Mouse (Mus musculus) ES-E14 (cell line): ENCODE results near the gene Scn2a.

ENCODE experiments used
- CHD2 ChIP-seq: IDR thresholded peaks from 2 replicates; pipeline ENCODE4 v1.6.1; 2014; ENCODE audit warnings: mild to moderate bottlenecking, low read depth, low read length, inconsistent platforms
- HCFC1 ChIP-seq: IDR thresholded peaks from 2 replicates; pipeline ENCODE4 v1.6.1; 2012; ENCODE audit warnings: low read length, inconsistent platforms, borderline replicate concordance; ENCODE audit not compliant: insufficient read depth
- MAFK ChIP-seq: IDR thresholded peaks from 2 replicates; pipeline ENCODE4 v1.6.1; 2014; ENCODE audit warnings: mild to moderate bottlenecking, low read depth, low read length, inconsistent platforms; ENCODE audit not compliant: insufficient read depth
- ZC3H11A ChIP-seq: IDR thresholded peaks from 2 replicates; pipeline ENCODE4 v1.6.1; 2012; ENCODE audit warnings: low read depth, mild to moderate bottlenecking, inconsistent platforms, low read length, borderline replicate concordance
- ZNF384 ChIP-seq: IDR thresholded peaks from 2 replicates; pipeline ENCODE4 v1.6.1; 2012; ENCODE audit warnings: low read depth, low read length, inconsistent platforms

GRCm38 (mm10) chr2:65621838-65622237, 1.3 kb downstream of the Scn2a start:
- TF ChIP-seq CHD2 (no peak), HCFC1 (no peak), ZC3H11A (no peak), MAFK (no peak), ZNF384 (no peak)
